Mouse (Mus musculus): ENCODE results near the gene C1ql2.

C1ql2 gene

GRCm38 (mm10) chr1:120340419-120341171, at the start of gene C1ql2:
Gene C1ql2, plus strand, starts transcription at chr1:120340582.
- in situ Hi-C loops (cut with MboI; ENCODE audit: low sequenced_read_pairs), result no loop called here

GRCm38 (mm10) chr1:120291709-120292108, 48.7 kb upstream of the C1ql2 start:
- in situ Hi-C loops (cut with MboI; ENCODE audit: low sequenced_read_pairs), result no loop called here

- in situ Hi-C loops (cut with MboI; ENCODE audit: low sequenced_read_pairs), result no loop called here
Measured at GRCm38 (mm10) chr1:120293803-120294202, 46.6 kb upstream of the C1ql2 start.

- in situ Hi-C loops (cut with MboI; ENCODE audit: low sequenced_read_pairs), result no loop called here
Measured at GRCm38 (mm10) chr1:120296936-120297335, 43.4 kb upstream of the C1ql2 start.

GRCm38 (mm10) chr1:120305801-120306200, 34.6 kb upstream of the C1ql2 start:
- in situ Hi-C loops (cut with MboI; ENCODE audit: low sequenced_read_pairs), result no loop called here

GRCm38 (mm10) chr1:120321270-120322021, 18.9 kb upstream of the C1ql2 start:
- in situ Hi-C loops (cut with MboI; ENCODE audit: low sequenced_read_pairs), result no loop called here

GRCm38 (mm10) chr1:120323131-120323561, 17.2 kb upstream of the C1ql2 start:
- in situ Hi-C loops (cut with MboI; ENCODE audit: low sequenced_read_pairs), result no loop called here

GRCm38 (mm10) chr1:120327714-120328113, 12.7 kb upstream of the C1ql2 start:
- in situ Hi-C loops (cut with MboI; ENCODE audit: low sequenced_read_pairs), result no loop called here

- in situ Hi-C loops (cut with MboI; ENCODE audit: low sequenced_read_pairs), result no loop called here
Measured at GRCm38 (mm10) chr1:120328212-120328611, 12.2 kb upstream of the C1ql2 start.

GRCm38 (mm10) chr1:120331841-120332240, 8.5 kb upstream of the C1ql2 start:
- in situ Hi-C loops (cut with MboI; ENCODE audit: low sequenced_read_pairs), result no loop called here

- in situ Hi-C loops (cut with MboI; ENCODE audit: low sequenced_read_pairs), result no loop called here
Measured at GRCm38 (mm10) chr1:120337970-120338369, 2.4 kb upstream of the C1ql2 start.

GRCm38 (mm10) chr1:120341172-120341675, 842 bp downstream of the C1ql2 start:
- in situ Hi-C loops (cut with MboI; ENCODE audit: low sequenced_read_pairs), result no loop called here

GRCm38 (mm10) chr1:120341811-120342370, 1.5 kb downstream of the C1ql2 start:
- in situ Hi-C loops (cut with MboI; ENCODE audit: low sequenced_read_pairs), result no loop called here

GRCm38 (mm10) chr1:120342371-120342821, 2.0 kb downstream of the C1ql2 start:
- in situ Hi-C loops (cut with MboI; ENCODE audit: low sequenced_read_pairs), result no loop called here

- in situ Hi-C loops (cut with MboI; ENCODE audit: low sequenced_read_pairs), result no loop called here
Measured at GRCm38 (mm10) chr1:120345001-120345400, 4.6 kb downstream of the C1ql2 start.

GRCm38 (mm10) chr1:120354387-120354786, 14.0 kb downstream of the C1ql2 start:
- in situ Hi-C loops (cut with MboI; ENCODE audit: low sequenced_read_pairs), result no loop called here

- in situ Hi-C loops (cut with MboI; ENCODE audit: low sequenced_read_pairs), result no loop called here
Measured at GRCm38 (mm10) chr1:120357371-120358274, 17.2 kb downstream of the C1ql2 start.

GRCm38 (mm10) chr1:120363638-120364037, 23.3 kb downstream of the C1ql2 start:
- in situ Hi-C loops (cut with MboI; ENCODE audit: low sequenced_read_pairs), result no loop called here

GRCm38 (mm10) chr1:120368138-120368537, 27.8 kb downstream of the C1ql2 start:
- in situ Hi-C loops (cut with MboI; ENCODE audit: low sequenced_read_pairs), result no loop called here

- in situ Hi-C loops (cut with MboI; ENCODE audit: low sequenced_read_pairs), result no loop called here
Measured at GRCm38 (mm10) chr1:120374131-120374530, 33.7 kb downstream of the C1ql2 start.
